Mouse (Mus musculus) liver, adult 2 months (tissue): Measurements from ENCODE around the gene E330021D16Rik.

ENCODE experiments used
- CTCF ChIP-seq: fragments of 200-500 bp; IDR thresholded peaks from 2 replicates; pipeline ENCODE4 v1.5.1; 2011; ENCODE audit warnings: low read depth, low read length, control low read depth
- POLR2A ChIP-seq: fragments of 200-500 bp; IDR thresholded peaks from 2 replicates; pipeline ENCODE4 v1.6.1; 2011; ENCODE audit warnings: low read length, control low read depth; ENCODE audit not compliant: insufficient read depth; ENCODE audit errors: extremely low read depth

DNA sequence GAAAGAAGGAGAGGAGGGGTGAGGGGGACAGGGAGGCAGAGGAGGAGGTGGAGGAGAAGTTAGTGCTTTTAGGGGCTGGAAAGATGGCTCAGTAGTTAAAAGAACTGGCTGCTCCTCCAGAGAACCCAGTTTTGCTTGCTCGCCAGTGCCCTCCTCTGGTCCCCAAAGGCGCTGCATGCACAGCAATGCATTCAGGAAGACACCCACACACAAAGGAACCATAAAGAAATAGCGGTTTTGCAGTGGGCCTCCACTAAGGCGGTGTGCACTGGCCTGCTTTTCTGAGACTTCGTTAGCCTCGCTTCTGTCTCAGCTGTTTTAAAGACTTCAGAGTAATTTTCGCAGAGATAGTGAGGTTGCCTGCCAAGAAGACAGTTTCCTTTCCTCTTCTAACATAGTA is 30.1 kb downstream of the E330021D16Rik start:
- TF ChIP-seq POLR2A (no peak), CTCF (peak; percentile 40; the same call in 1 of the 2 replicates)
